Mouse (Mus musculus): ENCODE results near the gene Psmb1.

DNA sequence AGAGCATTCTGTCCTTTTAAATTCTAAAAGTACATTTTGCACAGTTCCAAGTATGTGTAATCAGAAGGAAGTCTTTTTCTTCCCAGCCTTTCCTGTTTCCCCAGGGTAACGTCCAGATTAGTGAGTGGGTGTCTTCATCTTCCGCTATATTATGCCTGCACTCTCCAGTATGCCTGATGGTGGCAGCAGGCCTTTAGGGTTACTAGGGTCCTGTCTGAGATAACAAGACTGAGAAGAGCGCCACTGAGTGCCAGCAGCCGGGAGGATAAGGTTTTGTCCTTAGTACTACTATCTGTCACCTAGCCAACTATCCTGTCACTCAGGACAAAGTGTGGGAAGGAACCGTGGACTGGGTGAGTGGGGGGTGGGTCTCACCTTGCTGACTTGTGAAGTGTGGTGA lies 18.2 kb upstream of the Psmb1 start:
- TF ChIP-seq CTCF (IDR thresholded peaks at IDR 0.05; ENCODE audit: borderline replicate concordance, insufficient read depth, low read length), result no peak
- no peak for TF ChIP-seq POLR2A (IDR thresholded peaks at IDR 0.05; ENCODE audit: low read depth, low read length)

All from embryonic fibroblast, embryonic 13.5 days (primary cell).